Mouse (Mus musculus): ENCODE data around the gene Myo18b.

- no peak for TF ChIP-seq CTCF (IDR thresholded peaks at IDR 0.05; ENCODE audit: extremely low read depth, insufficient read depth, insufficient read length, insufficient replicate concordance)
- no peak for TF ChIP-seq POLR2A (IDR thresholded peaks at IDR 0.05; ENCODE audit: low read depth, low read length)
Measured at GRCm38 (mm10) chr5:112851389-112851788, 44.8 kb downstream of the Myo18b start.

Data from spleen, adult 2 months (tissue).